Mouse (Mus musculus) inflammation-experienced regulatory T-cells, adult 6 months (primary cell): ENCODE results near the gene Grhpr. TPM values are rescaled to one million over a fixed set of nuclear protein-coding genes. Genes with fewer than 3 reads are reported as not detected.
A peak's percentile ranks its signal among the peaks of the same experiment; 100 is the strongest.
"Not testable (repeated sequence)": the region's sequence is repeated elsewhere in the genome, so short reads cannot be mapped to it uniquely, and the experiment has no call there.

Source experiments
- ATAC-seq: one replicate; pipeline ENCODE4 v1.8.0; 2017
- polyA plus RNA-seq, 3 experiments: library from polyadenylated mRNA; unstranded; fragments of 100-300 nt; shearing (Covaris generic); gene quantifications; one replicate each; pipeline ENCODE4 v1.2.1; 2017

Grhpr gene
- polyA plus RNA-seq, 3 experiments from 2014 or later, result 14.2 to 25.0 (median 24.0) TPM

GRCm38 (mm10) chr4:44976026-44976615 lies 5.1 kb upstream of the Grhpr start:
- ATAC-seq, result no peak

DNA sequence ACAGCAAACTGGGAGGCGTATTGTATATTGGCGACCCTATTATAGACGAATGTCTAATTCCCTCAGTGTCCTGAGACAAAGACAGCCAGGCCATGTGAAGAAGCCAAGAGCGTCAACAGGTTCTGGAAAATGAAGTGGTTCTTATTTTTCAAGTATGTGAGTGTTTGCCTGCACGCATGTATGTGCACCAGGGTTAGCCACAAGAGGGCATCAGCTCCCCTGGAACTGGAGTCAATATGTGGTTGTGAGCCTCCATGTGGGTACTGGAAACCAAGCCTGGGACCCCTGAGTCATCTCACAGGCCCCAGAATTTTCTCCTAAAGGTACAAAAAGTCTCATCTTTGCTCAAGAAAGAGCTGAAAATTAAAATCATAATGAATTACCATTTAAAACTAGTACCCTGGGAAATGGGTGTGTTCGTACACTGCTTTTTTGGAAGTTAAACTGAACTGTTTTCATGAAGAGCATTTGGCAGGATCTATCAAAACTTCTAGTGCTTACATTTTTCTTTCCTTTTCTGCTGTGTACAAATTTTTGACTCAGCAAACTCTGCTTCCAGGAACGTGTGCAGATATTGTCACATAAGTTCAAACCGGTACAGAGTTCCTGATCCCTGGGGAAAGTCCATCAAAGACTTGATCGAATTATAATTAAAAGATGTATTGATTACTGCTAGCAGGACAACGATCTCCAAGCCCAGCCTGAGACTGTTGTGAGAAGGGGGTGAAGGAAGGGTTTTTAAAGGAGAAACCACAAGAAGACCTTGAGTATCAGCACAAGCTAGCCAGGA lies 4.1 kb upstream of the Grhpr start:
- ATAC-seq, result no peak

- ATAC-seq, result no peak
Observed at GRCm38 (mm10) chr4:44978175-44978574, 3.0 kb upstream of the Grhpr start.

- ATAC-seq, result no peak
Observed at GRCm38 (mm10) chr4:44979794-44980338, 1.3 kb upstream of the Grhpr start.

DNA sequence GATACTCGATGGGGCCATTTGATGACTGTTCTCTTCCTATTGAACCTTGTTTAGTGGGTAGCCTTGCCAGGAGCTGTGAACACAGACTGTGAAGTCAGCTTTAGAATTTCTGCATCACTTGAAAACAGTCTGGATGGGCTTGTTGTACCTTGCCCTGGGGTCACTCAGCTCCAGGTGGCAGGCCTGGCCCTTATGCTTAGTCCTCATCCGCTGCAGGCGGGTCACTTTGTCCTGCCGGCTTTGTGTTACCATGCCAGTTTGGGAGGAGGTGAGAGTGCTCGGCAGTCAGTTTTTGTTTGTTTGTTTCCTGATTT lies 736 bp downstream of the Grhpr start:
- no peak for ATAC-seq

DNA sequence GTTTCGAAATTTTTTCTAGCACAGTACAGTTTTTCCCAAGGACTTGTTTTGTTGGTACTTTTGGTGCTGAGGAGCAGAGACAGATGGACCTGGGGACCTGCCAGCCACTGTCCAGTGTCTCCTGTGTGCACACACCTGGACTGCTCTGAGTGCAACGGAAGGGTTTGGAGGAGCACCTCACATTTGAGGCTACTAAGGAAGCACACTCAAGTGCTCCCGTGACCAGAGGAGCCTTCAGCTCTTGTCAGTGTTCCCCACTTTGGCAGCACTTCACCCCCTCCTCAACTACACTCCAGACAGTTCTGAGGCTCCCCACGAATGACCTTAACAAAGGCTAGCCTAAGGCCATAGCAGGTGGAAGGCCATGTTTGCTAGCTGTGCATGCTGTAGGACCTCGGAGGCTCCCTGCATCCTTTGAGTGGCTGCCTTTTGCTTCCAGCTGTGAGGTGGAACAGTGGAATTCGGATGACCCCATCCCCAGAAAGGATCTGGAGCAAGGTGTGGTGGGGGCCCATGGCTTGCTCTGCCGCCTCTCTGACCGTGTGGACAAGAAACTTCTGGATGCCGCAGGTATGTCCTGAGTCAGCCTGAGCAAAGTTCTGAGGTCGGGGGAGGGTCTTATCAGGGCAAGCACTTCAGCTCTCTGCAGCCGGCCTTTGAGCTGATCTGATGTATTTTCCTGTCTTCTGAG lies 1.4 kb downstream of the Grhpr start:
- ATAC-seq, result no peak

GRCm38 (mm10) chr4:44983131-44983740 lies 2.0 kb downstream of the Grhpr start:
- ATAC-seq, result no peak

DNA sequence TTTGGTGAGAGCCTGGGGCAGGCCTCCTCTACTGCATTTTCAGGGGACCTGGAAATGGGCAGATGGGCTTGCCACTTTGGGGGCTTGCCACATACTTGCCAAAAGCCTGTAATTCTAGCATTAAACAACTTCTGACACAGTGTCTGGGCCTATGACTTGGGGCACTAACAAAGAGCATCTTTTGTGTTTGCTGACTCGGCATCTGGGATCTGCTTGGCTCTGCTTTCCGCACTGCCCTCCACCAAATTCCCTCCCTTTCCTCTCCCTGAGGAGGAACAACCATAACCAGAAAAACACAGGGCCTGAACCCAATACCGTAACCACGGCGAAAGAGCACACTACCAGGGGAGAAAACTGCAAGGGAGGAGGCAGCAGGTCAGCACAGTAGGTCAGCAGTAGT lies 9.4 kb downstream of the Grhpr start:
- no peak for ATAC-seq

DNA sequence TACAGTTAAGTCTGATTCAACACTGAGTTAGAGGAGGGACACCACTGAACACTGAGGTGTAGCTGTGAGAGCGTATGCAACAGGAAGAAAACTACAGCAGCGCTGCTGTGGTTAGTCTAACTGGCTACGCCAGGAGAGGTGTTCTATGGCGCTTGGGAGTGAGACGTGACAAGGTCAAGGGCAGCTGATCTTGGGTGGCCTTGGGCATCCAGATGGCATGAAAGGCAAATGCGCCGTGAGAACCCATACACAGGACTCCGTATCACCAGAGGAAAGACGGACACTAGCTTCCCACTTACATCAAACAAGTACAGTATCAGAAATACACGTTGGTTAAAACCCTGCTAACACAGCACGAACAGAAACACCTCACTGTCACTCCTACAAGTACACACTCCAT lies 11.1 kb downstream of the Grhpr start:
- ATAC-seq, result not testable (repeated sequence)

GRCm38 (mm10) chr4:44993179-44993578 lies 12.0 kb downstream of the Grhpr start:
- not testable (repeated sequence) for ATAC-seq

DNA sequence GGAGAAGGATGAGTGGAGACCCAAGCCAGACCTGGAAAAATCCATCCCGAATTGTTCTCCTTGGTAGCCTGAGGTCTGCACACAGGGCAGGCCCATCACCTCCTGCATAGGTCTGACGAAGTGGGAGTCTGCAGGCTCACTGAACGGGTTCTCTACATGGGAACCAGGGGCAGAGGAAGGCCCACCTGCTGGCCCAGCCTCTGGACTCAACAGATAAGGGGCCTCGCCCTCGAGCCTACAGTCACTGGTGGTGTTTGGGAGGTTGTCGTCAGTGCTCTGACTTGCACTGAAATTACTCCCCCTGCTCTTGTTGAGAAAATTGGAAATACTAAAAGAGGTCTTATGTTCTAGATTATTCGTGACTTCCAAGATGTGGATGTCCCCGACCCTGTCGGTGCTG lies 12.7 kb downstream of the Grhpr start:
- no peak for ATAC-seq

DNA sequence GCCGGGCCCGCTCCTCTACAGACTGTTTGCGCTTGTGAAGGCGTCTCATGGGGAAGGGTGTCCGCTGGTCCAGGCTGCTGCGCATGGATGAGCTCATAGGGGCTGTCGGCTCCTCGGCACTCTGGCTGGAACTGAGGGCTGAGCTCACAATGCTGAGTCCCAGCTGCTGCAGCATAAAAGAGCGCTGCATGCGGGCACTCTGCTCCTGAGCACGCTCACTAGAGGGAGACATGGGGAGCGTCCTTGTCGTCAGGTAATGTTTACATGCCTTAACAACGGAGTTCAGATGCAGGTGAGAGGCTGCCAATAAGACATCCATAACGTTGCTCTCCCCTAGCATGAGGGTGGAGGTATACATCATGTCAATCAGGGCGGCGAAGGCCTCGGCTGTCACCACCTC lies 13.6 kb downstream of the Grhpr start:
- no peak for ATAC-seq

DNA sequence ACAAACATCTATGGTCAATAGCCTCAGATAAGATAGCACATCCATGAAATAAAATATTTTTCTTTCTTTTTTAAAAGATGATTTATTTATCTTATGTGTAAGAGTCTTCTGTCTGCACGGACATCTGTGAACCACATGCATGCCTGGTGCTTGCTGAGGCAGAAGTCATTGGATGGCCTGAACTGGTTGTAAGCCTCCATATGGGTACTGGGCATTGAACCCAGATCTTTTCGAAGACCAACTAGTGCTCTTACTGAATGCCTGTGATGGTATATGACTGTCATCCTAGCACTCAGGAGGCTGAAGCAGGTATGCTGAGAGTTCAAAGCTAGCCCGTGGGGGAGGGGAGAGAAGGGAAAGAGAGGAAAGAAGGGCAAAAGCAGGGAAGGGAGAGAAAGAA lies 16.9 kb downstream of the Grhpr start:
- ATAC-seq, result no peak

DNA sequence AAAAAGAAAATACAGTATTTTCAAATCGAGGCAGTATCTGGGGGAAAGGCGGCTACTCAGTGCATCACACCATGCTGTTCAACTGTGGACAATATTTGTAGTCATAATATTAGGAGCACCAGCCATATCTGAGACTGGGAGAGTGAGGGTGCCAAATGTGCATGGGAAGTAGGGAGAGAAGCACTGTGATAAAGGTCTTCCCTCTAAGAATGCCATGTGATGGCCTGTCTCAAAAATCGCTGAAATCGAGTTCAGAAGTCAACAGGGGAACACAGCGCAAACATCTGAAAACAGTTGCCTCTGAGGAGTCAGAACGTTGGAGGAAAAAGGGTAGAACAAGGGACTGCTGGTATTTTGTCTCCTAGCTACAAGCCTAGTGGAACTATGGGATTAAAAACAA lies 18.8 kb downstream of the Grhpr start:
- no peak for ATAC-seq

DNA sequence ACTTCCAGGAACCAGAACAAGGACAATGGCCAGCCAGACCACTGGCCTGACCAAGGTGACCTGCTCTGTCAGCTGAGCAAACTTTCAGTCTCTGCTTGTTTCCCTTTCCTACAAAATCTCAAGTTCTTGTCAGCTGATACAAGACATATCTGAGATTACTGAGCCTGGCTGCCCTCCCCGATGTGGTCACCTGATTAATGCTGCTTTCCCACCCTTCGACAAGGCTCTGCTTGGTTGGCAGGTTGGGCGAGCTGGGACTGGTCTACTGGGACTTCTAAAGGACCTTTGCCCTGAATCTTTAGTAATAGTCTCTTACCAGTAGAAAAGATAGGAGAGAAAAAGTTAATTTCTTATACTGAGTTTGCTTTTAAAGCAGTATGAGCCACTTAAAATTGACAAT lies 24.3 kb downstream of the Grhpr start:
- ATAC-seq, result no peak

GRCm38 (mm10) chr4:45010806-45011415 lies 29.7 kb downstream of the Grhpr start:
- no peak for ATAC-seq

DNA sequence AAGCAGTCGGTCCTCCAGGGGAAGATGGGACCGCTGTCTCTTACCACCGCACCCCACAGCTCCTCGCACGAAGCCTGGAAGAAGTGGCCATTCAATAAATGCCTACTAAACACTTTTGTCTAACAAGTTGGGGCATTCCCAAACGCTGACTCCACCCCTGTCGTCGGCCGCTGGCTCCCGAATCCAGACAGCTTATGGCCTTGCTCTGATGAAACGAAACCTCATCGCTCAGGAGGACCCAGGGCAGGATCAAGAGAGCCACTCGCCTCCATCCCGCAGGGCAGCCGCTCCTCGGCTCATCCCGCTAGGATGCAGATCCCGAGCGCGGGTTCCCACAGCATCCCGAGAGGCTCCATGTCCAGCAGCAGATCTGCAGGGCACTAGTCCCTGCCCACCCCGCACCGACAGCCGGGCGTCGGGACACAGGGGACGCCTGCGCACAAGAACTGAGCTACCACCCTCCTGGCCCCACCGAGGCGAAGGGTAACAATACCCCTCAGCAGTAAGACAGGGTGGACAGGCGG lies 30.4 kb downstream of the Grhpr start:
- ATAC-seq, result peak; percentile 0

- ATAC-seq, result peak; percentile 91
Observed at GRCm38 (mm10) chr4:45012105-45012975, 31.1 kb downstream of the Grhpr start, which contains the start of gene Zbtb5. TSS of gene Zbtb5 (minus strand) at chr4:45012412.

DNA sequence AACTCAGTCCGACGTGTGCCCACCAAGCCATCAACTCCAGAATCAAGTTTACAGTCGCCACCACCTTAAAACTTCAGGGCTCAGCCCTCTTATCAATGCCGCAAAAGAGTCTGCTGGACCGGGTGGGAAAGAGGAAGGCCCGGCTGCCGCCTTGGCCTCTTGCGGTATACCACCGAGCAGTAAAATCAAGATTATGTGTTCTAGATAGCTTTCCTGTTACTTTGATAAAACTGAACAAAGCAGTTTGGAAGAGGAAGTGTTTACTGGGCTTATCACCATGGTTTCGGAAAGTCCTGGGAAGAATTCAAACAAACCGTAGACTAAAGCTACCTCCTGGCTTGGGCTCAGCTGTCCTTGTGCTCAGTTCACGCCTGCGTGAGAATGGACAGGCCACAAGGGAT lies 31.8 kb downstream of the Grhpr start:
- no peak for ATAC-seq

DNA sequence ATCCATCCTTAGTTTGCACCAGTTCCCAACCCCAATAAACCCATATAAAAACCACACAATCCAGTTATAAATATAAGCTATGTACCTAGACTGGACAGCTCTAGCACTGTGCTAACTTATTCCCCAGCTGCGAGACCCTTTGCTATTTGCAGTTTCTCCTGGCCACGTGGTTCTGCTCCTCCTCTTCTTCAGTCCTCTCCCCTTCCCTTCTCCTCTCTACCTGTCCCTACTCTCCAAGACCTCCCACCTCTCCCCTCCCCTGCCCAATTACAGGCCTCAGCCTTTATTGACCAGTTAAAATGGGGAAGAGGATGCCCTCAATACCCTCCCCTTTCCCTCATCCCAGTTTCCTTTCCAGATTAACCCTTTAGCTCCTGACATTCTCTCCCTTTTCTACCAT lies 32.3 kb downstream of the Grhpr start:
- no peak for ATAC-seq

DNA sequence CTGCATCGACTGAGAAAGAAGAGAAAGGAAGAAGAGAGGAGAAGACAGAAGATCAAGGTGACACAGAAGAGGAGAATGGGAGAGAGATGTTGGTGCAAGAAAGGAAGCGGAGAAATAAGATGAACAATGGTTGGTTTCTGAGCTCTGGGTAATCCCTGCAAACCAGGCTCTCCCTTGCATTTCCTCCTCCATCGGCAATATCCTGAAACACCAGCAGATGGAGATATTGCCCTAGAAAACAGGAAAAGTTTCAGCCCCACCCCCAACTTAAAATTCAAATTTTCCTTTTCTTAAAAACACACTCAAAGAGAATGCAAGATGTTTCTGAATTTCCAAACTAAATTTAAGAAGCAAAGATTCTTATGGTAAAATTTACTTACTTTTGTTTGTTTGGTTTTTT lies 34.4 kb downstream of the Grhpr start:
- ATAC-seq, result no peak
